Mouse (Mus musculus) testis, adult 2 months (tissue): ENCODE data around the gene Ubr2.

Source experiments
- CTCF ChIP-seq: fragments of 200-500 bp; IDR thresholded peaks from 2 replicates; pipeline ENCODE4 v1.5.1; 2012; ENCODE audit warnings: low read depth, mild to moderate bottlenecking, inconsistent platforms, low read length, moderate library complexity; ENCODE audit not compliant: control insufficient read depth, insufficient read depth, insufficient replicate concordance
- POLR2A ChIP-seq: fragments of 200-500 bp; IDR thresholded peaks from 2 replicates; pipeline ENCODE4 v1.6.1; 2012; ENCODE audit warnings: low read depth, mild to moderate bottlenecking, inconsistent platforms, low read length, moderate library complexity; ENCODE audit not compliant: control insufficient read depth

DNA sequence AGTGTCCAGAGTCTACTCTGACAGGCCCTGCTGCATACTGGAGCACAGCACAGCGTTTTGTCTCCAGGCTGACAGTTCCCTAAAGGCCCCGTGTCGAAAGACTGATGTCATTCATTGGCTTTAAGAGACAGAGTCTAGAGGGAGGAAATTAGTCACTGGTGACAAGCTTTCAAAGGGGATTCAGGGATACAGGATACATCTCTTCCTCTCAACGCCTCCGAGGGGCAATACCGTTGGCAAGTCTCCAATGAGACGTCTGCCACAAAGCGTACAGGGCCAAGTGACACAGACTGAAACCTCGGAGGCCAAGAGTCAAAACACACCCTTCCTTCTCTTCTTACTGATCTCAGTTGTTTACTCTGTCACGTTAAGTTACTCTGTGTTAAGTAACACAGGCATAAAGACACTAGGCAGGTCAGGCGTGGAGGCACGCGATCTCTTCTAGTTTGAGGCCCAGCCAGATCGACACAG lies 130.5 kb downstream of the Ubr2 start:
- no peak for TF ChIP-seq POLR2A
- no peak for TF ChIP-seq CTCF
